Comparison of ENCODE assay signal across 9 mouse cellular contexts in the genomic region with DNA sequence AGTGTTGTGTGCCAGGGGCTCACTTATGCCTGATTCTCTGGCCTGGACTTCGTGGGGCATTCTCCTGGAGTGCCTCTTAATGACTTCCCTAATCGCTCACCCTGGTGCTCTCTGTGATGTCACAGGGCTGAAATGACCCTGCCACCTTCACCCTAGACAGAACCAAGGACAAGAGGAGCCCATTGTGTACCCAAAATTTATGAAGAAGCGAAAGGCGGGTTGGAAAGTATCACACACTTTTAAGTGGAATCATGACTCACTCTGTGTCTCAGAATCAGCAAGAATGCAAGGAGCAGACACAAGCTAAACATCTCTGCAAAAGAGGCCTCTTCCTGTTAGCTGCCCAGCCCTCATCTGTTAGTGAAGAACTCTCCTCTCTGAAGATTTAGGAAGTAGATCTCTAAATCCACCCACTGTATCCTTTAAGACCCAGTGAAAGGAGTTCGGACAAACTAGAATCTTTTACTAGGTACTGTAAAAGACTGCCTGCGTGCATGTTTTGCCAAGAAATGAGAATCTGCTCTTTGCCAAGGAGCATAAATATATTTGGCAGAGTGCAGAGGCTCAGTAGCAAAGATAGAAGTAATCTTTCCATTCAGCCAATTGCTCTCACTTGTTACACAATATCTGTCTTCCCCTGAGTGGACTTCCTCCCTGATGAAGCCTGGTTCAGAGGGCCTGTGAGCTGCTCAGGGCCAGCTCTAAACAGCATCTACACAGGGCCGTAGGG.
DNase-seq lines count a peak whose midpoint lies in the region; ATAC-seq lines count a peak whose summit lies in the region.
"Had no signal": no experiment of that assay in that cellular context is flagged by ENCODE, and none has a peak within 500 bp of the region (broad histone marks: within the 10 kb centered on the region; RNA-seq: fewer than 3 reads in every experiment).

No protein-coding gene starts in this region.

- DNase-seq in 416B (ENCODE audit: low read depth), result peak; percentile 86
- DNase-seq in MEL-GATA-1-ER (ENCODE audit: extremely low read depth, low read depth), result peak; percentile 60
- DNase-seq in heart, adult 8-10 months (ENCODE audit: low spot score), result peak; percentile 28
- DNase-seq in left cerebral cortex, adult 18-20 months (ENCODE audit: low spot score in 2 of 2), result peak; percentile 3 to 18
- no peak for DNase-seq in forebrain, embryonic 11.5 days (ENCODE audit: low spot score)
- DNase-seq in thymus, postnatal 10 days (ENCODE audit: low spot score in 2 of 2), result no peak

- H3K27me3 ChIP-seq in forebrain, embryonic 15.5 days, result no peaks in the 10 kb centered on the region
- no peaks in the 10 kb centered on the region for H3K27me3 ChIP-seq in forebrain, embryonic 11.5 days (ENCODE audit: control insufficient read depth, insufficient read depth, low read length)
- H3K27me3 ChIP-seq: embryonic facial prominence, embryonic 12.5 days had no signal

- H3K4me2 ChIP-seq in forebrain, embryonic 15.5 days (replicated peaks), result no peak overlapping the region
- H3K4me2 ChIP-seq in forebrain, embryonic 11.5 days (ENCODE audit: low read depth, low read length, severe bottlenecking), result no peak overlapping the region
- H3K4me2 ChIP-seq: embryonic facial prominence, embryonic 12.5 days had no signal

- peak; percentile 89 for ATAC-seq in megakaryocyte, adult 5-6 weeks (ENCODE audit: poor library complexity, severe bottlenecking)
- ATAC-seq in forebrain, embryonic 15.5 days (replicated peaks), result no peak
- ATAC-seq in forebrain, embryonic 11.5 days (replicated peaks; ENCODE audit: low FRiP score), result no peak

- H3K9me3 ChIP-seq in forebrain, embryonic 15.5 days, result no peaks in the 10 kb centered on the region
- no peaks in the 10 kb centered on the region for H3K9me3 ChIP-seq in forebrain, embryonic 11.5 days (ENCODE audit: control insufficient read depth, low read length)
- H3K9me3 ChIP-seq: embryonic facial prominence, embryonic 12.5 days had no signal

- no peak overlapping the region for H3K4me3 ChIP-seq in forebrain, embryonic 15.5 days
- H3K4me3 ChIP-seq in forebrain, embryonic 11.5 days (ENCODE audit: low read depth, low read length), result no peak overlapping the region
- H3K4me3 ChIP-seq: embryonic facial prominence, embryonic 12.5 days had no signal

- no peak overlapping the region for H3K27ac ChIP-seq in forebrain, embryonic 15.5 days (replicated peaks)
- no peak overlapping the region for H3K27ac ChIP-seq in forebrain, embryonic 11.5 days (ENCODE audit: low read depth, low read length)
- H3K27ac ChIP-seq: embryonic facial prominence, embryonic 12.5 days had no signal

- no peaks in the 10 kb centered on the region for H3K4me1 ChIP-seq in forebrain, embryonic 15.5 days
- no peaks in the 10 kb centered on the region for H3K4me1 ChIP-seq in forebrain, embryonic 11.5 days (replicated peaks; ENCODE audit: control insufficient read depth, insufficient read depth, low read length)
- H3K4me1 ChIP-seq: embryonic facial prominence, embryonic 12.5 days had no signal

- H3K36me3 ChIP-seq in forebrain, embryonic 15.5 days, result no peaks in the 10 kb centered on the region
- H3K36me3 ChIP-seq in forebrain, embryonic 11.5 days (ENCODE audit: control insufficient read depth, insufficient read depth, low read length), result no peaks in the 10 kb centered on the region
- H3K36me3 ChIP-seq: embryonic facial prominence, embryonic 12.5 days had no signal

- 78% methylated on average over 7 of the region's 7 CpGs for WGBS in forebrain, embryonic 15.5 days
- WGBS in forebrain, embryonic 11.5 days, result 81% methylated on average over 7 of the region's 7 CpGs

- no peak overlapping the region for H3K9ac ChIP-seq in forebrain, embryonic 15.5 days (replicated peaks)
- H3K9ac ChIP-seq in forebrain, embryonic 11.5 days (ENCODE audit: low read length), result no peak overlapping the region
- H3K9ac ChIP-seq: embryonic facial prominence, embryonic 12.5 days had no signal

Comparison
In these comparisons a context has a peak if more than half of its experiments do, and no peak if none do; other contexts are left out.
1. DNase-seq: peak in 416B (single experiment), MEL-GATA-1-ER (single experiment), heart, adult 8-10 months (single experiment) and left cerebral cortex, adult 18-20 months (2 of 2); none in forebrain, embryonic 11.5 days (single experiment) and thymus, postnatal 10 days (0 of 2).